Mouse (Mus musculus) urinary bladder, postnatal 14 days (tissue): ENCODE results near the gene Gm3625.
A peak's percentile ranks its signal among the peaks of the same experiment; 100 is the strongest.
"Not testable (repeated sequence)": the region's sequence is repeated elsewhere in the genome, so short reads cannot be mapped to it uniquely, and the experiment has no call there.

Experiments
- DNase-seq: peaks from one replicate; pipeline ENCODE4 v3.0.0; 2021; ENCODE audit warnings: low spot score

The Gm3625 gene

DNA sequence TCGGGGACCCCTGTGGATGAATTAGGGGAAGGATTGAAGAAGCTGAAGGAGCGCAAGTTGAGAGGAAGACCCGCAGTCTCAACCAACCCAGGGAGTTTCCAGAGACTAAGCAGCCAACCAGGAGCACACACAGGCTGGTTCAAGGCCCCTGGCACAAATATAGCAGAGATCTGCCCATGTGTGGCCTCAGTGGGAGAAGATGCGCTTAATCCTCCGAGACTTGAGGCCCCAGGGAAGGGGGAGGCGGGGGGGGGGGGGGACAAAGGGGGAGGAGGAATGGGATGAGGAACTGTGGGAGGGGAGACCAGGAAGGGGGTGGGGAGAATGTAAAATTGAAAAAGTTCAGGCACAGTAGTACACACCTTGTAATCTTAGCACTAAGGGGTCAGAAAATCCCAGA lies 37.3 kb downstream of the Gm3625 start:
- DNase-seq, result no peak

DNA sequence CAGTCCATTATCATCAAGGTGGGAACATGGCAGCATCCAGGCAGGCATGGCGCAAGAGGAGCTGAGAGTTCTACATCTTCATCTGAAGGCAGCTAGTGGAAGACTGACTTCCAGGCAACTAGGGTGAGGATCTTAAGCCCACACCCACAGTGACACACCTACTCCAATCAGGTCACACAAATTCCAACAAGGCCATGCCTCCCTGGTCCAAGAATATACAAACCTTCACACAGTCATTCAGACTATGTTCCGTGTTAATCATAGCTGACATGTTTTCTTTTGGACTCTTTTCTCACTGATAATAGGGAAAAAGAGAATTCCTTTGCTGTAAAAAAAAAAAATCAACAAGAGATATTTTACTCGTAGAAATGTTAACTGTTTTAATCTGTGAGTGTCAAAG lies 39.0 kb downstream of the Gm3625 start:
- not testable (repeated sequence) for DNase-seq

DNA sequence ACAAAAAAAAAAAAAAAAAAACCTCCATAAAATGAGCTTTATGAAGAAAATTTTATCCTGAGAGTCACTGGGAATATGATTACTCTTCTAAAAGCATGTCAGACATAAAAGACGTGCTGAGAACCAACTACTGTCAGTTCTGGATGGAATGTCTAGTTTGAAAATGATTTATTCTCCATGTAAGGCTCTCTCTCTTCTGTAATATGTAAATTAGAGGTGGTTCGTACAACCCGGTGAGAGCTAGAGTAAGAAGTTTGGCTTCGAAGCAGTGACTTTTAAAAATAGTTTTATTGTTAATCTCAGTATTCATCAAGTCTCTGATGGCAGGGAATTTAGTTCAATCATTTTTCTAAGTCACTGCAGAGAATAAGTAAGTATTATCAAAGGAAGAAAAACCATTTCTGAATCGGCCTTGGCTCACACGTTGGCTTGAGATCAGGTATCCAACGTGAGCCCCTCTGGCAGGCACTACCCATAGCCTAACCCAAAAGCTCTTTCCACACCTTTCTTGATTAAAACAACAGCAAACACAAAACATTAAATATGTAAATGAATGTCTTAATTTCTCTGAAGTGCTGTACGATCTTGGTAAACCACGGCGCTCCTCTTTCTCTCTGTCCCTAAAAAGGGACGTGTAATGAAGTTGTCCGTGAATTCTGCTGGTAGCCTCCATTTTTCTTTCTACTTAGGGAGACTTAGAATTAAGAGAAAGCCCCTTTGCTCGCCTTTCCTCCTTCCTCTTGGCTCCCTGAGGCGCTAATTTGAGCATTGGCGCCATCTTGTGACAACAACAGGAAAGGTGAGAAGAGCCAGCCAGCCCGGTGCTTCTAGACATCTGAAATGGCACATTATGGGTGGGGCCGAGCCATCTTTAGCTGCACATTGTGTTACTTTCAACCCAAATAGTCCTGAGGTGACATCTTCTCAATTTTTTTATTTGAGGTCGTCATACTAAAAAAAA lies 44.4 kb downstream of the Gm3625 start:
- peak; percentile 75 for DNase-seq

DNA sequence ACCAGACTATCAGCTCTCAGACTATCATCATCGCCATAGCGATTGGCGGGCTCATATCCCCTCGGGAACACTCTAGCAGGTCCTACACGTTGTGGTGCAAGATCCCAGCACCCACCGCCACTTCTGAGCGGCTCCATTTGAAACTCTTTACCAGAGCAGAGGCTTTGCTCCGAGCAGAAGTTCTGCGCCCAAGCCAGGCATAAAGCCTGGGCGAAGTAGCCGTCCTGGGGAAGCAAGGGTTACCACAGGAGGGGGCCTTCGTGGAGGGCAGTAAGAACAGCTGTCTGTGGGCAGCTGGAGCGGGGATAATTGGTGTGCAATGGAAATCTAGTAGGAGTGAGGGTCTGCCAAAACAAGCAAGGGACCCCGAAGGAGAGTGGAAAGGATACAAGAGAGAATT lies 45.2 kb downstream of the Gm3625 start:
- DNase-seq, result no peak

DNA sequence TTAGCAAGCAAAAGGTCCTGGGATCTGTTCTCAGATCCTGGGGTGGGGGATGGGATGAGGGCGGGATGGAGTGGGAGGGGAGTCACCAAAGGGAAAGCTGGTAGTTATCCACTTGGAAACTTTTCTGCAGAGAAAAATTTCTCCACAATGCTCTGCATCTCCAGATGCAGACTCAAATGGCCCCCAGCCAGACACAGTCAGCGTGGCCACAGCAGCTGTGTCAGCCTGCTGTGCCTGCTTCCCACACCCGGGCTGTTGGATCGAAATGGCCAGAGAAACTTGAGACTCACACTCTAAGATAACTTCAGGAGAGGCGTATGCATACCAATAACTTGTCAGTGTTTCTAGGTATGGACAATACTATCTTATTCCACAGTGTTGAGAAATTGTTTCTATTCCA lies 46.2 kb downstream of the Gm3625 start:
- peak; percentile 41 for DNase-seq

DNA sequence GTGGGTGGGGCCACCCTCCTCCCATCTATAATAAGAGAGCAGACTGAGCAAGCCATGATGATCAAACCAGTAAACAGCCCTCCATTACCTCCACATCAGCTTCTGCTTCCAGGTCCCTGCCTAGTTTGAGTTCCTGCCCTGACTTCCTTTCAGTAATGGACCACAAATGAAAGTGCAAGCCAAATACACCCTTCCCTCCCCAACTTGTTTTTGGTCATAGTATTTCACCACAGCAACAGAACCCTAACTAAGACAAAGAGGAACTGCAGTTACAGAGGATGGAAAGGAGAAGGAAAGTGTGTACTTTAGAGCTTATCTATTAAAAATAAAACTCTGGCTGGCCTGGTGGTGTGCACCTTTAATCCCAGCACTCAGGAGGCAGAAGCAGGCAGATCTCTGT lies 47.3 kb downstream of the Gm3625 start:
- DNase-seq, result no peak

DNA sequence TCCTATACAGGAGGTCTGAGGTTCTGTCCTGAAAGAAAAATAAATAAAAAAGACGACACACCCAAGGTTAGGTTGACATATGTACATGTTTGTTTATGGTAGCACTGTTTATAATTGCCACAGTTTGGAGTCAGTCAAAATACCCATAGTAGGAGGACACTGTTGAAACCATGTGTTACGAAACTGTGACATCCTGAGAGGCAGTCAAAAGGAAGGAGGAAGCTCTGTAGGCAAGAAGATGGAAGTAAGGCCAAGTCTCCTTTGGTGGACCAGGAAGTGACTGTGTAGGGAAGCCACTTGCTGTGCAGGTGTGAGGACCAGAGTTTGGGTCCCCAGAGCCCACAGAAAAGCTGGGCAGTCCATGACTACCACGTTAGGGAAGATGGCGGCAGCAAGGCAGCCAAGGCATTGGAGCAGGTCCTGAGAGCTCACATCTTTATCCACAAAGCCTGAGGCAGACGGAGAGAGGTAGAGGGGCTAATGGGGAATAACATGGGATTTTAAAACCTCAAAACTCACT lies 48.3 kb downstream of the Gm3625 start:
- no peak for DNase-seq
